Comparison of ENCODE assay signal across 30 mouse cellular contexts in genomic region chr11:103272888-103273287, GRCm38 (mm10). TPM values are rescaled to one million over a fixed set of nuclear protein-coding genes. Genes with fewer than 3 reads are reported as not detected.
"Had no signal": no experiment of that assay in that cellular context is flagged by ENCODE, and none has a peak within 500 bp of the region (broad histone marks: within the 10 kb centered on the region; RNA-seq: fewer than 3 reads in every experiment).

No protein-coding gene starts in this region.

- H3K27me3 ChIP-seq: heart, embryonic 15.5 days; hindbrain, embryonic 13.5 days; hindbrain, embryonic 15.5 days; limb, embryonic 13.5 days; limb, embryonic 15.5 days had no signal

- H3K4me3 ChIP-seq: heart, adult 2 months; heart, embryonic 13.5 days; heart, embryonic 15.5 days; hindbrain, embryonic 13.5 days; hindbrain, embryonic 15.5 days; limb, embryonic 13.5 days; limb, embryonic 15.5 days; liver, embryonic 12.5 days had no signal

- H3K9ac ChIP-seq: forebrain, postnatal 0 days; heart, embryonic 13.5 days; heart, embryonic 15.5 days; hindbrain, embryonic 13.5 days; hindbrain, embryonic 15.5 days; limb, embryonic 13.5 days; limb, embryonic 15.5 days; liver, embryonic 12.5 days; liver, embryonic 14.5 days had no signal

- H3K27ac ChIP-seq: heart, adult 2 months; heart, embryonic 13.5 days; heart, embryonic 15.5 days; hindbrain, embryonic 13.5 days; hindbrain, embryonic 15.5 days; hindbrain, postnatal 0 days; limb, embryonic 13.5 days; limb, embryonic 15.5 days; liver, embryonic 12.5 days; liver, embryonic 14.5 days had no signal

- ATAC-seq: forebrain, postnatal 0 days; hindbrain, postnatal 0 days; intestine, embryonic 16.5 days; liver, embryonic 12.5 days had no signal

- H3K9me3 ChIP-seq: heart, embryonic 13.5 days; heart, embryonic 15.5 days; hindbrain, embryonic 13.5 days; hindbrain, embryonic 15.5 days; limb, embryonic 13.5 days; limb, embryonic 15.5 days; liver, embryonic 12.5 days had no signal

- H3K4me2 ChIP-seq: heart, embryonic 11.5 days; heart, embryonic 13.5 days; heart, embryonic 15.5 days; hindbrain, embryonic 13.5 days; hindbrain, embryonic 15.5 days; limb, embryonic 13.5 days; limb, embryonic 15.5 days; liver, embryonic 12.5 days had no signal

- H3K36me3 ChIP-seq: heart, embryonic 13.5 days; heart, embryonic 15.5 days; hindbrain, embryonic 13.5 days; hindbrain, embryonic 15.5 days; limb, embryonic 13.5 days; limb, embryonic 15.5 days; liver, embryonic 12.5 days had no signal

- DNase-seq: forebrain, postnatal 0 days; gastrocnemius, postnatal 14 days; gastrocnemius, postnatal 36 days; heart, adult 11 months; heart, adult 2 months; heart, postnatal 14 days; heart, postnatal 36 days; kidney, adult 18-20 months; kidney, postnatal 10 days; layer of hippocampus, adult 9-11 months; layer of hippocampus, postnatal 36 days; left cerebral cortex, postnatal 4 days had no signal

RNA-seq across cellular contexts. Expression of gene Spata32, which starts 54.7 kb away (rescaled TPM):
- polyA plus RNA-seq: heart, adult 2 months; heart, embryonic 11.5 days; heart, embryonic 13.5 days; heart, embryonic 15.5 days; heart, postnatal 0 days; hindbrain, embryonic 11.5 days; intestine, embryonic 14.5 days; intestine, embryonic 16.5 days; large intestine, adult 2 months; limb, embryonic 11.5 days; limb, embryonic 13.5 days; limb, embryonic 15.5 days; liver, adult 2 months; liver, embryonic 12.5 days; liver, embryonic 14.5 days; liver, embryonic 16.5 days had no signal
